Mouse (Mus musculus) limb, embryonic 10.5 days (tissue): ENCODE measurements around the gene Cd300lb. TPM values are rescaled to one million over a fixed set of nuclear protein-coding genes. Genes with fewer than 3 reads are reported as not detected.
"Not testable (repeated sequence)": the region's sequence is repeated elsewhere in the genome, so short reads cannot be mapped to it uniquely, and the experiment has no call there.

Experiments used
- DNase-seq: peaks from one replicate; pipeline ENCODE4 v3.0.0-alpha.2; 2017; ENCODE audit warnings: low spot score
- H3K27ac ChIP-seq: fragments of 300-500 bp; sonication (generic); 2 replicates; pipeline ENCODE4 v1.5.1; 2016; ENCODE audit warnings: mild to moderate bottlenecking
- H3K27me3 ChIP-seq: fragments of 300-500 bp; sonication (generic); 2 replicates; pipeline ENCODE4 v1.6.1; 2016; ENCODE audit warnings: low read depth, mild to moderate bottlenecking; ENCODE audit not compliant: poor library complexity, severe bottlenecking
- H3K36me3 ChIP-seq: fragments of 300-500 bp; sonication (generic); 2 replicates; pipeline ENCODE4 v1.6.1; 2016; ENCODE audit warnings: mild to moderate bottlenecking, moderate library complexity
- H3K4me1 ChIP-seq: fragments of 300-500 bp; sonication (generic); 2 replicates; pipeline ENCODE4 v1.6.1; 2016
- H3K4me3 ChIP-seq: fragments of 300-500 bp; sonication (generic); 2 replicates; pipeline ENCODE4 v1.5.1; 2016; ENCODE audit warnings: mild to moderate bottlenecking, moderate library complexity
- H3K9me3 ChIP-seq: fragments of 300-500 bp; sonication (generic); replicated peaks from 2 replicates; pipeline ENCODE4 v1.6.1; 2016; ENCODE audit warnings: mild to moderate bottlenecking
- WGBS: fragments of 180-500 bp; shearing (Covaris S2); methylation state at CpG from one replicate; pipeline ENCODE4 v1.1.7; 2016; 5-methylcytosine and 5-hydroxymethylcytosine counted together
- polyA plus RNA-seq: library from polyadenylated mRNA; unstranded; fragments of >200 nt; fragmentation: Nextera tagmentation; extraction: Ambion mirVana; gene quantifications from 2 replicates; pipeline ENCODE4 v1.2.1, GENCODE M21; 2016

Gene Cd300lb
- polyA plus RNA-seq, 1 experiment from 2014 or later: not detected

- H3K4me3 ChIP-seq, H3K4me1 ChIP-seq, DNase-seq, H3K9me3 ChIP-seq, H3K27ac ChIP-seq, H3K27me3 ChIP-seq, H3K36me3 ChIP-seq: not testable (repeated sequence)
- 50% methylated on average over 3 of the region's 3 CpGs for WGBS
Observed at GRCm38 (mm10) chr11:114909538-114909937, 24.6 kb downstream of the Cd300lb start.

GRCm38 (mm10) chr11:114908086-114908485 lies 26.1 kb downstream of the Cd300lb start:
- no peaks in the 10 kb centered on the region for H3K9me3 ChIP-seq
- WGBS: 66% methylated on average over 4 of the region's 4 CpGs
- H3K27ac ChIP-seq: no peak overlapping the region

GRCm38 (mm10) chr11:114907567-114907966 lies 26.6 kb downstream of the Cd300lb start:
- no peak for DNase-seq
- no peaks in the 10 kb centered on the region for H3K27me3 ChIP-seq

More at GRCm38 (mm10) chr11:114908086-114908485, 26.1 kb downstream of the Cd300lb start:
- no peaks in the 10 kb centered on the region for H3K27me3 ChIP-seq
- no peaks in the 10 kb centered on the region for H3K4me1 ChIP-seq
- no peak overlapping the region for H3K4me3 ChIP-seq
- DNase-seq: no peak
- H3K36me3 ChIP-seq: no peaks in the 10 kb centered on the region

DNA sequence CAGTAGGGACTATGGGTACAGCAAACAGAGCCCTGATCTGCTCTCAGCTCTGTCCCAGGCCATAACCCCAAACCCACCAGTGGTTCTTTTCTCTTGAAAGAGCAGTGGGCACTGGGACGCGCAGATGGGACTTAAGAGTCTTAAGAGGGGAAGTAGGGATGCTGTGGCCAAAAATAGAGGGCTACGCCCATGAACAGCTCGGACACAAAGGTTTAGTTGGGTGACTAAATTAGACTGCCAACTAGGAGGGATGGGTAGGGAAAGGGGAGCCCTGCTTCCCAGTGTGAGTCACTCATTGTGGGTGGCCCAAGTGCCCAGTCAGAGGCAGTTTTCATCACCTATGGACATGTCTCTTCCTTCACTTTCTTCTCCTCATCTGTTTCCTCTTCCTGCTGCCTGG lies 31.0 kb downstream of the Cd300lb start:
- no peaks in the 10 kb centered on the region for H3K36me3 ChIP-seq
- no peaks in the 10 kb centered on the region for H3K9me3 ChIP-seq
- WGBS: 91% methylated on average over 4 of the region's 4 CpGs
- H3K4me3 ChIP-seq: no peak overlapping the region
- H3K4me1 ChIP-seq: no peaks in the 10 kb centered on the region
- no peak overlapping the region for H3K27ac ChIP-seq
- DNase-seq: no peak
- H3K27me3 ChIP-seq: no peaks in the 10 kb centered on the region

More at GRCm38 (mm10) chr11:114907567-114907966, 26.6 kb downstream of the Cd300lb start:
- no peaks in the 10 kb centered on the region for H3K36me3 ChIP-seq
- H3K27ac ChIP-seq: no peak overlapping the region
- no peak overlapping the region for H3K4me3 ChIP-seq
- WGBS: 82% methylated on average over 4 of the region's 4 CpGs
- no peaks in the 10 kb centered on the region for H3K4me1 ChIP-seq
- H3K9me3 ChIP-seq: no peaks in the 10 kb centered on the region

GRCm38 (mm10) chr11:114898026-114898425 lies 36.2 kb downstream of the Cd300lb start:
- no peak overlapping the region for H3K4me3 ChIP-seq
- no peaks in the 10 kb centered on the region for H3K9me3 ChIP-seq
- H3K4me1 ChIP-seq: no peaks in the 10 kb centered on the region
- no peaks in the 10 kb centered on the region for H3K27me3 ChIP-seq
- H3K27ac ChIP-seq: no peak overlapping the region
- no peak for DNase-seq
- 59% methylated on average over 1 of the region's 1 CpGs for WGBS
- no peaks in the 10 kb centered on the region for H3K36me3 ChIP-seq

DNA sequence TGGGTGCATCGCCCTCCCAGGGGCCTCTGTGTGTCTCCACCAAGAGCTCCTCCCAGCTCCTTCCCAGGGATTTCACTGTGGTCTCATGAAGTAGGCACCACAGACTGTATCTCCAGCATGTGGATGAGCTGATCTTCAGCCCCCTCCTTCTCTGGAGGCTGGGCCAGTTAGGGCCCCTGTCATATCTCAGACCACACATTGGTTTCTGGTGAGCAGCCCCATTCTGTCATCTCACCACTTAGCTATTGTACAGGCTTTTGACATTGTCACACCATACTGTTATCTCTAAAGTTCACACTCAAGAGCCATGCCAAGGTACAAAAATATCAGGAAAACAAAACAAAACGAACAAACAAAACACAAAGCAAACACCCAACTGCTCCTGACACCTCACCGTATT lies 38.1 kb downstream of the Cd300lb start:
- 87% methylated on average over 3 of the region's 3 CpGs for WGBS
- DNase-seq: no peak
- Histone ChIP-seq H3K36me3 (no peaks in the 10 kb centered on the region), H3K4me3 (no peak overlapping the region), H3K27ac (no peak overlapping the region), H3K27me3 (no peaks in the 10 kb centered on the region), H3K9me3 (no peaks in the 10 kb centered on the region), H3K4me1 (no peaks in the 10 kb centered on the region)

DNA sequence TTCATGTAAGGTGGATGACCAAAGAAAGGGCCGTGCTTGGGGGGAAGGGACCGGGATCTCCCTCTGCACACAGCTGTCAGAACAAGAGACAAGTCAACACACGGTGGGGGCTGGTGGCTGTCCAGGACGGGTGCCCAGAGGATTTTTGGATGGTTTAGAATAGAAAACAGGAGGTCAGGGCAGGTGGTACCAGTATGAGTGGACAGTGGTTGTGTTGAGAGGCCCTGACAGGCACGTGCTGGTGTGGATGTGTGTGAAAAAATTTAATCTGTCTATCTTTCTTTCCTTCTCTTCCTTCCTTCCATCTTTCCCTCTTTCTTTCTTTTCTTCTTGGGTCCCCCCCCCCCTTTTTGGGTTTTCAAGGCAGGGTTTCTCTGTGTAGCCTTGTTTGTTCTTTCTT lies 43.6 kb downstream of the Cd300lb start:
- H3K4me1 ChIP-seq: 0 out of 2 replicates have a peak, but pooled peaks cover 5% of the 10 kb centered on the region
- no peak for DNase-seq
- no peaks in the 10 kb centered on the region for H3K36me3 ChIP-seq
- H3K27me3 ChIP-seq: no peaks in the 10 kb centered on the region; the same call in 1 of the 2 replicates
- H3K4me3 ChIP-seq: no peak overlapping the region
- H3K9me3 ChIP-seq: no peaks in the 10 kb centered on the region
- WGBS: 81% methylated on average over 5 of the region's 5 CpGs
- H3K27ac ChIP-seq: no peak overlapping the region

DNA sequence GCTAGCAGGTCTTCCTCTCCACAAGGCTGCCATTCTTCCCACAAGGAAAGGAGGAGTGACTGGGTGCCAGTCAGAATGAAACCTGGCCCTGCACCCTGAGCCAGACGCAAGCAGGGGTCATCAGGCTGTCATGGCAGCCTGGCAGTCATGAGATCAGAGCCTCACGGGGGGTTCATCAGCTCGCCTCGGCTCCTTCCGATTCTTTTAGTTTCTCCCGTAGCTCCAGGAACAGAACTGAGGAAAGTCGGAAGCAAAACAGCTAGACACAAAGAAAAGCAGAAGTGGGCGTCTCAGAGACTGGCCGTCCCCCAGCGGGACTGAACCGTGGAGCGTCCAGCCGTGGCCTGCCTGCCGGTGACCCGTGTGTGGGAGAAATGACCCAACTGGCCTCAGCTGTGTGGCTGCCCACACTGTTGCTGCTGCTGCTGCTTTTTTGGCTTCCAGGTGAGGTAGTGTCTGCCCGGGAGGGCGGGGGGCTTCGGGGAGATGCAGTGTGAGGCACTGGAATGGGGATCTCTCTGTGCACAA lies 44.1 kb downstream of the Cd300lb start, which contains the start of gene Cd300a:
TSS of gene Cd300a (plus strand) at position 51 of the 528 bp plus-strand sequence.
- no peaks in the 10 kb centered on the region; the same call in 1 of the 2 replicates for H3K27me3 ChIP-seq
- no peaks in the 10 kb centered on the region for H3K36me3 ChIP-seq
- WGBS: 85% methylated on average over 18 of the region's 18 CpGs
- no peak within 1 kb of the TSS for H3K4me3 ChIP-seq
- H3K9me3 ChIP-seq: no peaks in the 10 kb centered on the region
- no peak within 1 kb of the TSS for H3K27ac ChIP-seq
- no peak for DNase-seq
- H3K4me1 ChIP-seq: 0 out of 2 replicates have a peak, but pooled peaks cover 5% of the 10 kb centered on the region

DNA sequence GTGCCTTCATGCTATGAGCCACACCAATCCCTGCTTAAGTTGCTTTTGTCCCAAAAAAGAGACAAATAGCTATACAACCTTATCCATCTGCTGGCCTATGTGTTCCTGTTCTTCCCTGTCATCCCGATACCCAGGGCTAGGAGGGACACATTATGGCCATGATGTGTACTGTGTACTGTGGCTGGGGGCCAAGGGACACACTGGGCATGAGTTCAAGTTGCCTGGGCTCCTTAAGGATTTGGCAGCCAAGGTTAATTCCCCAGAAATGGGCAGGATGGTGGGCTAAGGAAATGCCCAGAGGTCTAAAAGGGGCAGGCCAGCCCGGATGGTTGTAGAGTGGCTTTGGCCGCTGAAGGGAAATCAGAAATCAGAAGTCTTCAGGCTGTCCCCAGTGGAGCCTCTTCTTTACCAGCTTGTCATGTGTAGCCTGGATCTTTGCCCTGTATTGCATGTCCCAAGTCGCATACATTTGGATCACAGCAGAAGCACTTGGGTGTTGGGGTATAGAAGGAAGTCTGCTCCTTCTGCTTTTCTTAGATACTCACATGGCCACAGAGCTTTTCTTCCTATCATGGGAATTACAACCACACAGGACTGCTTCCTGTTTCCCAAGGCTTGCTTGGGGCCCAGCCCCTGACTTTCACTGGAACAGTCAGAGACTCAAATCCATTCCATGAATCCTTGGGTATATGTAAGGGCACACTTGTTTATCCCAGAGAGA lies 49.6 kb downstream of the Cd300lb start:
- Histone ChIP-seq H3K36me3 (no peaks in the 10 kb centered on the region), H3K4me1 (no peaks in the 10 kb centered on the region), H3K9me3 (no peaks in the 10 kb centered on the region), H3K27ac (no peak overlapping the region), H3K4me3 (no peak overlapping the region), H3K27me3 (no peaks in the 10 kb centered on the region)
- no peak for DNase-seq
- 94% methylated on average over 4 of the region's 4 CpGs for WGBS

- no peak overlapping the region for H3K27ac ChIP-seq
- no peaks in the 10 kb centered on the region for H3K27me3 ChIP-seq
- no peak overlapping the region for H3K4me3 ChIP-seq
- no peaks in the 10 kb centered on the region for H3K9me3 ChIP-seq
- 87% methylated on average over 4 of the region's 4 CpGs for WGBS
- DNase-seq: no peak
- H3K4me1 ChIP-seq: no peaks in the 10 kb centered on the region
- H3K36me3 ChIP-seq: no peaks in the 10 kb centered on the region
Observed at GRCm38 (mm10) chr11:114883251-114883789, 50.9 kb downstream of the Cd300lb start.

DNA sequence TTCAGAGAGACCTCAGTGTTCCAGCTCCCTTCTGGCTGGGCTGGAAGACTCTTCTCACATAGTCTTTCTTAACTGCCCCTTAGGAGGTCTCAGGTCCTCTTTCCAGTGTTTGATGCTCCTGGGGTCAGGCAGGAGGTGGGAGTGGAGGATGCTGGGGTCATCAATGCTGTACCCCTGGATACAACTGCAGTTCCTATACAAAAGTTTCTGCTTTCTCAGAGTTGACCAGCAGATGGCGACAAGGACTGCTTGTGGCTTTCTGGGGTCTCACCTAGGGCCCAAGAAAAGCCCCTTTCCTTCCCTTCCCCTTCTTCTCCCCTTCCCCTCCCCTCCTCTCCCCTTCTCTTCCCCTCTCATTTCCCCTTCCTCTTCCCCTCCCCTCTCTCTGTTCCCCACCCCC lies 53.6 kb downstream of the Cd300lb start:
- H3K4me1 ChIP-seq: peaks cover 19% of the 10 kb centered on the region
- DNase-seq: no peak
- H3K9me3 ChIP-seq: no peaks in the 10 kb centered on the region
- no peak overlapping the region for H3K27ac ChIP-seq
- 0% methylated on average over 1 of the region's 1 CpGs for WGBS
- H3K4me3 ChIP-seq: no peak overlapping the region
- H3K36me3 ChIP-seq: no peaks in the 10 kb centered on the region
- no peaks in the 10 kb centered on the region for H3K27me3 ChIP-seq

DNA sequence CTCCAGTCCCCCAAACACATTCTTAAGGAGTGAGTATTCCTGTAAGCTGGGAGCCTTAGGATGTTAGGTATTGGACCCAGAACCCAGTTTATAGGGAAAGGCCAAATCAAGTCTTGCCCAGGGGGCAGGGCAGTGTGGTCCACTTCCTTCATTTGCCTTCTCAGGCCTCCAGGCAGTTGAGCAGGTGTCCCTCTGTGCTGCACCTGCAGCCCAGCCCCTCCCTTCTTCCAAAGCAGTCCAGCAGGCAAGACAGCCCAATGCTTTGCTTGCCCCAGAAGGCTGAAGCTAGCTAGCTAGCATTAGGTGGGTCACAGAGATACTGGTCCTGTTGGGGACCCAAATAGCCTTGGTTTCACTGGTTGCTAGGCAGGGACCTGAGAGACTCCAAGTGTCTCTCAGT lies 54.0 kb downstream of the Cd300lb start:
- Histone ChIP-seq H3K36me3 (no peaks in the 10 kb centered on the region), H3K27ac (no peak overlapping the region), H3K4me3 (no peak overlapping the region), H3K4me1 (peaks cover 23% of the 10 kb centered on the region), H3K27me3 (no peaks in the 10 kb centered on the region), H3K9me3 (no peaks in the 10 kb centered on the region)
- DNase-seq: no peak

GRCm38 (mm10) chr11:114879666-114880065 lies 54.5 kb downstream of the Cd300lb start:
- no peaks in the 10 kb centered on the region for H3K9me3 ChIP-seq
- no peak overlapping the region for H3K4me3 ChIP-seq
- H3K27ac ChIP-seq: no peak overlapping the region
- H3K4me1 ChIP-seq: peaks cover 28% of the 10 kb centered on the region
- DNase-seq: no peak
- no peaks in the 10 kb centered on the region for H3K27me3 ChIP-seq
- 77% methylated on average over 2 of the region's 2 CpGs for WGBS
- no peaks in the 10 kb centered on the region for H3K36me3 ChIP-seq
